ENCODE assay signal across 22 mouse cellular contexts in genomic region chr11:12837387-12837786, GRCm38 (mm10).
A peak's percentile ranks its signal among the peaks of the same experiment; 100 is the strongest.
DNase-seq lines count a peak whose midpoint lies in the region; ATAC-seq and TF ChIP-seq lines count a peak whose summit lies in the region.
"Had no signal": no experiment of that assay in that cellular context is flagged by ENCODE, and none has a peak within 500 bp of the region (broad histone marks: within the 10 kb centered on the region; RNA-seq: fewer than 3 reads in every experiment).

No protein-coding gene starts in this region.

- H3K36me3 ChIP-seq in MEL (ENCODE audit: control insufficient read depth in 1 of 2, insufficient read depth in 2 of 2, low read length in 2 of 2), result peaks cover 0 to 23% of the 10 kb centered on the region in 2 experiments; a peak in 2 of 4 replicates
- H3K36me3 ChIP-seq: G1E had no signal

- peak; percentile 51 to 62 for TF ChIP-seq EP300 in MEL (IDR thresholded peaks at IDR 0.05; ENCODE audit: low read depth in 1 of 2, low read length in 2 of 2)

- H3K9me3 ChIP-seq in MEL (replicated peaks; ENCODE audit: insufficient read depth, low read length), result no peaks in the 10 kb centered on the region
- H3K9me3 ChIP-seq: G1E had no signal

- DNase-seq in frontal cortex, postnatal 10 days (ENCODE audit: low spot score in 2 of 2), result no peak
- no peak for DNase-seq in left cerebral cortex, adult 2 months (ENCODE audit: extremely low spot score in 1 of 2, low spot score in 2 of 2)
- DNase-seq in left cerebral cortex, adult 8-10 months (ENCODE audit: low spot score in 2 of 2), result no peak
- peak; percentile 58 for DNase-seq in MEL (ENCODE audit: low read depth, low spot score)
- DNase-seq in neural tube, embryonic 10.5 days (ENCODE audit: extremely low spot score, low spot score), result no peak
- DNase-seq: adrenal gland, adult 2 months; adrenal gland, adult 8-10 months; adrenal gland, postnatal 10 days; adrenal gland, postnatal 14 days; adrenal gland, postnatal 25 days; adrenal gland, postnatal 36 days; B cell, adult 2 months; cerebellum, adult 11 months; cerebellum, adult 11-12 months; cerebellum, adult 18-20 months; cerebellum, adult 2 months had no signal

- no peak overlapping the region for H3K9ac ChIP-seq in MEL (ENCODE audit: control insufficient read depth, low read depth, low read length, poor library complexity, severe bottlenecking)

- no peak for TF ChIP-seq POLR2A in MEL (IDR thresholded peaks at IDR 0.05; ENCODE audit: control insufficient read depth in 1 of 2, insufficient read depth in 1 of 2, low read depth in 1 of 2, low read length in 2 of 2, poor library complexity in 1 of 2)

- no peak for TF ChIP-seq RAD21 in MEL (IDR thresholded peaks at IDR 0.05; ENCODE audit: low read depth, low read length)

- H3K4me3 ChIP-seq in left cerebral cortex, adult 2 months, result no peak overlapping the region
- H3K4me3 ChIP-seq in MEL (ENCODE audit: control insufficient read depth in 1 of 2, insufficient read depth in 1 of 2, low read depth in 2 of 2, low read length in 2 of 2), result no peak overlapping the region

- no peak for TF ChIP-seq CTCF in left cerebral cortex, adult 2 months (IDR thresholded peaks at IDR 0.05)
- TF ChIP-seq CTCF in MEL (IDR thresholded peaks at IDR 0.05 in 2 of 3, conservative IDR thresholded peaks at IDR 0.05 in 1 of 3; ENCODE audit: control insufficient read depth in 1 of 3, insufficient read depth in 1 of 3, low read depth in 2 of 3, low read length in 3 of 3, poor library complexity in 1 of 3, severe bottlenecking in 1 of 3), result no peak

- ATAC-seq in frontal cortex, adult (ENCODE audit: low TSS enrichment), result peak; percentile 28
- ATAC-seq: activated CD4-positive, CD25-positive, alpha-beta regulatory T cell, adult 4 months; CD4-positive, CD25-positive, alpha-beta regulatory T cell, adult 4 months; Patski had no signal

- peaks cover 0 to 8% of the 10 kb centered on the region in 2 experiments; a peak in 2 of 4 replicates for H3K4me1 ChIP-seq in MEL (ENCODE audit: control insufficient read depth in 1 of 2, insufficient read depth in 2 of 2, low read length in 2 of 2)

- no peaks in the 10 kb centered on the region for H3K79me2 ChIP-seq in MEL (ENCODE audit: control insufficient read depth, insufficient read depth, low read length, poor library complexity)

- peak overlapping the region; percentile 85 for H3K27ac ChIP-seq in left cerebral cortex, adult 2 months
- no peak overlapping the region for H3K27ac ChIP-seq in MEL (ENCODE audit: control insufficient read depth, low read depth, low read length)

- no peaks in the 10 kb centered on the region for H3K27me3 ChIP-seq in MEL (ENCODE audit: control insufficient read depth in 1 of 2, insufficient read depth in 2 of 2, low read length in 2 of 2)
- H3K27me3 ChIP-seq: CH12.LX had no signal

- intact Hi-C loops in left cerebral cortex, adult 2 months (cut with DNase I), result no loop called here

TF ChIP-seq in MEL, 35 proteins besides CTCF, POLR2A, EP300 and RAD21:
- TF ChIP-seq NELFE (IDR thresholded peaks at IDR 0.05; ENCODE audit: low read depth, low read length) (no peak), ETS1 (IDR thresholded peaks at IDR 0.05; ENCODE audit: low read depth, low read length) (no peak), GABPA (IDR thresholded peaks at IDR 0.05; ENCODE audit: low read depth, low read length) (no peak), GATA1 (IDR thresholded peaks at IDR 0.05; ENCODE audit: low read depth, low read length) (peak; percentile 64), MYB (IDR thresholded peaks at IDR 0.05; ENCODE audit: low read depth, low read length) (no peak), JUND (IDR thresholded peaks at IDR 0.05; ENCODE audit: low read depth, low read length) (no peak), ELF1 (IDR thresholded peaks at IDR 0.05; ENCODE audit: low read depth, low read length) (no peak), CHD2 (IDR thresholded peaks at IDR 0.05; ENCODE audit: low read length) (no peak), ZMIZ1 (IDR thresholded peaks at IDR 0.05; ENCODE audit: low read depth, low read length) (no peak), TBP (IDR thresholded peaks at IDR 0.05; ENCODE audit: low read depth, low read length) (no peak), SMC3 (IDR thresholded peaks at IDR 0.05; ENCODE audit: low read depth, low read length) (no peak), CHD1 (IDR thresholded peaks at IDR 0.05; ENCODE audit: low read depth, low read length) (no peak), TCF12 (IDR thresholded peaks at IDR 0.05; ENCODE audit: low read depth, low read length) (peak; percentile 61), POLR2AphosphoS2 (IDR thresholded peaks at IDR 0.05; ENCODE audit: low read length) (no peak), TAL1 (IDR thresholded peaks at IDR 0.05; ENCODE audit: low read length) (0 out of 2 replicates have a peak, but pooled peaks have one; percentile 16)
